Mouse (Mus musculus) megakaryocyte, embryonic 14.5 days (primary cell): ENCODE results near the gene Cnot1.

Experiments
- FLI1 ChIP-seq: IDR thresholded peaks from 2 replicates; pipeline ENCODE4 v1.6.1; 2012; ENCODE audit warnings: low read length, inconsistent platforms, mixed read lengths
- GATA1 ChIP-seq: IDR thresholded peaks from 3 replicates; pipeline ENCODE4 v1.6.1; 2012; ENCODE audit warnings: mixed read lengths, low read length, inconsistent platforms, borderline replicate concordance

- TF ChIP-seq FLI1 (no peak), GATA1 (no peak)
Measured at GRCm38 (mm10) chr8:95845026-95845425, 37.8 kb upstream of the Cnot1 start.
